Mouse (Mus musculus): Measurements from ENCODE around the gene Mia. TPM values are rescaled to one million over a fixed set of nuclear protein-coding genes. Genes with fewer than 3 reads are reported as not detected.

The Mia gene
- polyA plus RNA-seq, 1 experiment = not detected

- no peak overlapping the region for H3K4me3 ChIP-seq (ENCODE audit: low read depth, low read length)
- H3K27me3 ChIP-seq (ENCODE audit: control insufficient read depth, insufficient read depth, low read length) = no peaks in the 10 kb centered on the region
- peaks cover 37% of the 10 kb centered on the region for H3K4me1 ChIP-seq (ENCODE audit: control insufficient read depth, insufficient read depth, insufficient read length, low read length)
- H3K36me3 ChIP-seq (ENCODE audit: control insufficient read depth, insufficient read depth, low read length) = peaks cover 17% of the 10 kb centered on the region
- no peak for TF ChIP-seq POLR2A (IDR thresholded peaks at IDR 0.05; ENCODE audit: low read depth, low read length)
- TF ChIP-seq CTCF (IDR thresholded peaks at IDR 0.05; ENCODE audit: extremely low read depth, insufficient read length, insufficient replicate concordance, low read depth, low read length) = no peak
- WGBS = 70% methylated on average over 5 of the region's 5 CpGs
- no peak overlapping the region for H3K27ac ChIP-seq (ENCODE audit: insufficient read depth, low read depth, low read length)
Observed at GRCm38 (mm10) chr7:27162780-27163449, 18.0 kb downstream of the Mia start.

GRCm38 (mm10) chr7:27161744-27162143 is 19.2 kb downstream of the Mia start:
- Histone ChIP-seq H3K27me3 (ENCODE audit: control insufficient read depth, insufficient read depth, low read length) (no peaks in the 10 kb centered on the region), H3K36me3 (ENCODE audit: control insufficient read depth, insufficient read depth, low read length) (peaks cover 24% of the 10 kb centered on the region), H3K27ac (ENCODE audit: insufficient read depth, low read depth, low read length) (no peak overlapping the region), H3K4me3 (ENCODE audit: low read depth, low read length) (no peak overlapping the region), H3K4me1 (ENCODE audit: control insufficient read depth, insufficient read depth, insufficient read length, low read length) (peaks cover 32% of the 10 kb centered on the region)
- 70% methylated on average over 4 of the region's 4 CpGs for WGBS
- TF ChIP-seq CTCF (IDR thresholded peaks at IDR 0.05; ENCODE audit: extremely low read depth, insufficient read length, insufficient replicate concordance, low read depth, low read length) = no peak

GRCm38 (mm10) chr7:27160921-27161320 is 20.0 kb downstream of the Mia start:
- no peak overlapping the region for H3K27ac ChIP-seq (ENCODE audit: insufficient read depth, low read depth, low read length)
- H3K36me3 ChIP-seq (ENCODE audit: control insufficient read depth, insufficient read depth, low read length) = peaks cover 24% of the 10 kb centered on the region
- 76% methylated on average over 3 of the region's 3 CpGs for WGBS
- TF ChIP-seq POLR2A (IDR thresholded peaks at IDR 0.05; ENCODE audit: low read depth, low read length) = no peak
- no peak for TF ChIP-seq CTCF (IDR thresholded peaks at IDR 0.05; ENCODE audit: extremely low read depth, insufficient read length, insufficient replicate concordance, low read depth, low read length)
- peaks cover 32% of the 10 kb centered on the region for H3K4me1 ChIP-seq (ENCODE audit: control insufficient read depth, insufficient read depth, insufficient read length, low read length)
- no peaks in the 10 kb centered on the region for H3K27me3 ChIP-seq (ENCODE audit: control insufficient read depth, insufficient read depth, low read length)
- H3K4me3 ChIP-seq (ENCODE audit: low read depth, low read length) = no peak overlapping the region

- 7% methylated on average over 8 of the region's 8 CpGs for WGBS
- H3K36me3 ChIP-seq (ENCODE audit: control insufficient read depth, insufficient read depth, low read length) = peaks cover 24% of the 10 kb centered on the region
Observed at GRCm38 (mm10) chr7:27159882-27160281, 21.1 kb downstream of the Mia start.

GRCm38 (mm10) chr7:27159256-27159655 is 21.7 kb downstream of the Mia start:
- 97% methylated on average over 6 of the region's 6 CpGs for WGBS

More at GRCm38 (mm10) chr7:27159882-27160281, 21.1 kb downstream of the Mia start:
- Histone ChIP-seq H3K27me3 (ENCODE audit: control insufficient read depth, insufficient read depth, low read length) (no peaks in the 10 kb centered on the region), H3K27ac (ENCODE audit: insufficient read depth, low read depth, low read length) (0 out of 2 replicates have a peak overlapping the region, but pooled peaks have one; percentile 17), H3K4me3 (ENCODE audit: low read depth, low read length) (no peak overlapping the region), H3K4me1 (ENCODE audit: control insufficient read depth, insufficient read depth, insufficient read length, low read length) (peaks cover 23% of the 10 kb centered on the region)
- no peak for TF ChIP-seq POLR2A (IDR thresholded peaks at IDR 0.05; ENCODE audit: low read depth, low read length)
- peak; percentile 92 for TF ChIP-seq CTCF (IDR thresholded peaks at IDR 0.05; ENCODE audit: extremely low read depth, insufficient read length, insufficient replicate concordance, low read depth, low read length)

GRCm38 (mm10) chr7:27158171-27158570 is 22.8 kb downstream of the Mia start:
- TF ChIP-seq CTCF (IDR thresholded peaks at IDR 0.05; ENCODE audit: extremely low read depth, insufficient read length, insufficient replicate concordance, low read depth, low read length) (no peak), POLR2A (IDR thresholded peaks at IDR 0.05; ENCODE audit: low read depth, low read length) (no peak)
- 96% methylated on average over 9 of the region's 9 CpGs for WGBS
- Histone ChIP-seq H3K36me3 (ENCODE audit: control insufficient read depth, insufficient read depth, low read length) (peaks cover 24% of the 10 kb centered on the region), H3K27ac (ENCODE audit: insufficient read depth, low read depth, low read length) (no peak overlapping the region), H3K27me3 (ENCODE audit: control insufficient read depth, insufficient read depth, low read length) (no peaks in the 10 kb centered on the region), H3K4me3 (ENCODE audit: low read depth, low read length) (no peak overlapping the region), H3K4me1 (ENCODE audit: control insufficient read depth, insufficient read depth, insufficient read length, low read length) (peaks cover 17% of the 10 kb centered on the region; the same call in 1 of the 2 replicates)

More at GRCm38 (mm10) chr7:27159256-27159655, 21.7 kb downstream of the Mia start:
- no peak overlapping the region for H3K4me3 ChIP-seq (ENCODE audit: low read depth, low read length)
- H3K4me1 ChIP-seq (ENCODE audit: control insufficient read depth, insufficient read depth, insufficient read length, low read length) = peaks cover 18% of the 10 kb centered on the region
- peaks cover 24% of the 10 kb centered on the region for H3K36me3 ChIP-seq (ENCODE audit: control insufficient read depth, insufficient read depth, low read length)
- no peaks in the 10 kb centered on the region for H3K27me3 ChIP-seq (ENCODE audit: control insufficient read depth, insufficient read depth, low read length)
- TF ChIP-seq POLR2A (IDR thresholded peaks at IDR 0.05; ENCODE audit: low read depth, low read length) = no peak
- TF ChIP-seq CTCF (IDR thresholded peaks at IDR 0.05; ENCODE audit: extremely low read depth, insufficient read length, insufficient replicate concordance, low read depth, low read length) = no peak
- no peak overlapping the region for H3K27ac ChIP-seq (ENCODE audit: insufficient read depth, low read depth, low read length)

- Histone ChIP-seq H3K27me3 (ENCODE audit: control insufficient read depth, insufficient read depth, low read length) (no peaks in the 10 kb centered on the region), H3K4me1 (ENCODE audit: control insufficient read depth, insufficient read depth, insufficient read length, low read length) (peaks cover 12% of the 10 kb centered on the region; the same call in 1 of the 2 replicates), H3K4me3 (ENCODE audit: low read depth, low read length) (no peak overlapping the region), H3K27ac (ENCODE audit: insufficient read depth, low read depth, low read length) (no peak overlapping the region), H3K36me3 (ENCODE audit: control insufficient read depth, insufficient read depth, low read length) (peaks cover 24% of the 10 kb centered on the region)
- TF ChIP-seq CTCF (IDR thresholded peaks at IDR 0.05; ENCODE audit: extremely low read depth, insufficient read length, insufficient replicate concordance, low read depth, low read length) (no peak), POLR2A (IDR thresholded peaks at IDR 0.05; ENCODE audit: low read depth, low read length) (no peak)
- 79% methylated on average over 13 of the region's 13 CpGs for WGBS
Observed at GRCm38 (mm10) chr7:27156005-27156404, 25.0 kb downstream of the Mia start.
